Mouse (Mus musculus) liver, adult 2 months (tissue): ENCODE data around the gene Olfr827.

ENCODE experiments used
- CTCF ChIP-seq: fragments of 200-500 bp; IDR thresholded peaks from 2 replicates; pipeline ENCODE4 v1.5.1; 2011; ENCODE audit warnings: low read depth, low read length, control low read depth
- POLR2A ChIP-seq: fragments of 200-500 bp; IDR thresholded peaks from 2 replicates; pipeline ENCODE4 v1.6.1; 2011; ENCODE audit warnings: low read length, control low read depth; ENCODE audit not compliant: insufficient read depth; ENCODE audit errors: extremely low read depth

- TF ChIP-seq CTCF (no peak), POLR2A (no peak)
Measured at GRCm38 (mm10) chr10:130166666-130167065, 47.5 kb downstream of the Olfr827 start, which contains the start of gene Olfr825.
